Mouse (Mus musculus) neutrophil, adult 83 days (primary cell): ENCODE results near the gene Mapk8ip2. TPM values are rescaled to one million over a fixed set of nuclear protein-coding genes. Genes with fewer than 3 reads are reported as not detected.

Experiments used
- total RNA-seq, 2 experiments: library from RNA; stranded (reverse); gene quantifications; one replicate each; pipeline ENCODE4 v1.2.4; 2023

The Mapk8ip2 gene
- not detected for total RNA-seq

GRCm38 (mm10) chr15:89453865-89454478 is at the start of gene Mapk8ip2:
Gene Mapk8ip2 (plus strand): TSS chr15:89453913.

GRCm38 (mm10) chr15:89410118-89410517 is 43.6 kb upstream of the Mapk8ip2 start, which contains the start of gene Syce3:
Gene Syce3 (minus strand): TSS chr15:89410503.

GRCm38 (mm10) chr15:89425711-89426121 is 28.0 kb upstream of the Mapk8ip2 start, which contains the start of gene Cpt1b:
Gene Cpt1b (minus strand): TSS chr15:89425863.

GRCm38 (mm10) chr15:89429352-89430221 is 24.1 kb upstream of the Mapk8ip2 start, which contains the start of the genes C730034F03Rik, Gm44502 and Chkb:
Gene C730034F03Rik (plus strand): TSS chr15:89429589.
Gene Gm44502 (minus strand): TSS chr15:89429696.
Gene Chkb (minus strand): TSS chr15:89429908.

GRCm38 (mm10) chr15:89477091-89477491 is 23.4 kb downstream of the Mapk8ip2 start, which contains the start of gene Arsa:
Gene Arsa (minus strand): TSS chr15:89477425.

GRCm38 (mm10) chr15:89498961-89499688 is 45.4 kb downstream of the Mapk8ip2 start, which contains the start of gene Shank3:
Gene Shank3 (plus strand): TSS chr15:89499623.

Other genes starting within 250 kb of the Mapk8ip2 start
- 10 to 100 TPM; 32.1 to 34.2 TPM for gene Ppp6r2, start 242.4 kb upstream of the Mapk8ip2 start, total RNA-seq
- gene Sbf1, start 138.6 kb upstream of the Mapk8ip2 start, total RNA-seq, result 100 to 1,000 TPM; 110 to 118 TPM
- not detected for gene Adm2, start 131.2 kb upstream of the Mapk8ip2 start, total RNA-seq
- gene Miox, start 119.5 kb upstream of the Mapk8ip2 start, total RNA-seq, result not detected
- 10 to 100 TPM; 38.9 to 51.4 TPM for gene Lmf2, start 98.3 kb upstream of the Mapk8ip2 start, total RNA-seq
- 100 to 1,000 TPM in 1 of 2 experiments, 10 to 100 TPM in 1; 92.6 to 104 TPM for gene Ncaph2, start 98.2 kb upstream of the Mapk8ip2 start, total RNA-seq
- gene Sco2, start 80.1 kb upstream of the Mapk8ip2 start, total RNA-seq, result 1 to 10 TPM; 5.1 to 5.4 TPM
- gene Tymp, start 76.9 kb upstream of the Mapk8ip2 start, total RNA-seq, result under 1 TPM; 0.22 to 0.24 TPM
- gene Odf3b, start 74.6 kb upstream of the Mapk8ip2 start, total RNA-seq, result 1 to 10 TPM in 1 of 2 experiments, not detected in 1; 1.1 TPM
- not detected for gene Klhdc7b, start 69.0 kb upstream of the Mapk8ip2 start, total RNA-seq
- not detected for gene Syce3, start 43.4 kb upstream of the Mapk8ip2 start, total RNA-seq
- 1 to 10 TPM; 4.3 to 5.4 TPM for gene Cpt1b, start 28.1 kb upstream of the Mapk8ip2 start, total RNA-seq
- 10 to 100 TPM; 11.1 to 15.7 TPM for gene C730034F03Rik, start 24.3 kb upstream of the Mapk8ip2 start, total RNA-seq
- not detected for gene Gm44502, start 24.2 kb upstream of the Mapk8ip2 start, total RNA-seq
- 100 to 1,000 TPM; 101 to 122 TPM for gene Chkb, start 24.0 kb upstream of the Mapk8ip2 start, total RNA-seq
- gene Arsa, start 23.5 kb downstream of the Mapk8ip2 start, total RNA-seq, result 10 to 100 TPM; 12.7 to 14.9 TPM
- gene Shank3, start 45.7 kb downstream of the Mapk8ip2 start, total RNA-seq, result 1 to 10 TPM; 1.0 to 3.4 TPM
- gene Acr, start 114.4 kb downstream of the Mapk8ip2 start, total RNA-seq, result not detected
- 1 to 10 TPM; 2.0 to 4.4 TPM for gene Rabl2, start 138.0 kb downstream of the Mapk8ip2 start, total RNA-seq